Mouse (Mus musculus) small intestine, adult 2 months (tissue): ENCODE data around the gene Zfp668. TPM values are rescaled to one million over a fixed set of nuclear protein-coding genes. Genes with fewer than 3 reads are reported as not detected.

Experiments
- H3K27ac ChIP-seq: fragments of 200-500 bp; 2 replicates; pipeline ENCODE4 v1.5.1; 2012; ENCODE audit warnings: low read depth, low read length, control low read depth, inconsistent platforms; ENCODE audit not compliant: insufficient read depth
- H3K27me3 ChIP-seq: fragments of 200-500 bp; 2 replicates; pipeline ENCODE4 v1.6.1; 2012; ENCODE audit warnings: mild to moderate bottlenecking, moderate library complexity, low read length, inconsistent platforms; ENCODE audit not compliant: control insufficient read depth, insufficient read depth
- H3K36me3 ChIP-seq: fragments of 200-500 bp; 2 replicates; pipeline ENCODE4 v1.6.1; 2012; ENCODE audit warnings: mild to moderate bottlenecking, low read length, control low read depth, inconsistent platforms; ENCODE audit not compliant: control insufficient read depth, insufficient read depth
- H3K4me1 ChIP-seq: fragments of 200-500 bp; 2 replicates; pipeline ENCODE4 v1.6.1; 2012; ENCODE audit warnings: low read length, inconsistent platforms, mixed read lengths; ENCODE audit not compliant: control insufficient read depth, insufficient read depth, insufficient read length
- H3K4me3 ChIP-seq: fragments of 200-500 bp; 2 replicates; pipeline ENCODE4 v1.5.1; 2012; ENCODE audit warnings: low read depth, mild to moderate bottlenecking, control low read depth, inconsistent platforms, low read length, moderate library complexity
- CTCF ChIP-seq: fragments of 200-500 bp; IDR thresholded peaks from 2 replicates; pipeline ENCODE4 v1.5.1; 2012; ENCODE audit warnings: low read depth, mild to moderate bottlenecking, control low read depth, inconsistent platforms, low read length, moderate library complexity, mixed read lengths; ENCODE audit not compliant: insufficient replicate concordance, insufficient read length; ENCODE audit errors: extremely low read depth
- POLR2A ChIP-seq: fragments of 200-500 bp; IDR thresholded peaks from 2 replicates; pipeline ENCODE4 v1.6.1; 2012; ENCODE audit warnings: low read depth, mild to moderate bottlenecking, control low read depth, inconsistent platforms, low read length, moderate library complexity
- WGBS: fragments of 180-500 bp; shearing (Covaris S2); methylation state at CpG from one replicate; pipeline ENCODE4 v1.1.7; 2018; 5-methylcytosine and 5-hydroxymethylcytosine counted together
- polyA plus RNA-seq: library from polyadenylated mRNA; depleted of rRNA; stranded (reverse); fragments of >200 nt; gene quantifications from 2 replicates; pipeline ENCODE4 v1.2.3, GENCODE M21; 2012; rRNA removed

Gene Zfp668
- polyA plus RNA-seq, 1 experiment, result 7.1 TPM

DNA sequence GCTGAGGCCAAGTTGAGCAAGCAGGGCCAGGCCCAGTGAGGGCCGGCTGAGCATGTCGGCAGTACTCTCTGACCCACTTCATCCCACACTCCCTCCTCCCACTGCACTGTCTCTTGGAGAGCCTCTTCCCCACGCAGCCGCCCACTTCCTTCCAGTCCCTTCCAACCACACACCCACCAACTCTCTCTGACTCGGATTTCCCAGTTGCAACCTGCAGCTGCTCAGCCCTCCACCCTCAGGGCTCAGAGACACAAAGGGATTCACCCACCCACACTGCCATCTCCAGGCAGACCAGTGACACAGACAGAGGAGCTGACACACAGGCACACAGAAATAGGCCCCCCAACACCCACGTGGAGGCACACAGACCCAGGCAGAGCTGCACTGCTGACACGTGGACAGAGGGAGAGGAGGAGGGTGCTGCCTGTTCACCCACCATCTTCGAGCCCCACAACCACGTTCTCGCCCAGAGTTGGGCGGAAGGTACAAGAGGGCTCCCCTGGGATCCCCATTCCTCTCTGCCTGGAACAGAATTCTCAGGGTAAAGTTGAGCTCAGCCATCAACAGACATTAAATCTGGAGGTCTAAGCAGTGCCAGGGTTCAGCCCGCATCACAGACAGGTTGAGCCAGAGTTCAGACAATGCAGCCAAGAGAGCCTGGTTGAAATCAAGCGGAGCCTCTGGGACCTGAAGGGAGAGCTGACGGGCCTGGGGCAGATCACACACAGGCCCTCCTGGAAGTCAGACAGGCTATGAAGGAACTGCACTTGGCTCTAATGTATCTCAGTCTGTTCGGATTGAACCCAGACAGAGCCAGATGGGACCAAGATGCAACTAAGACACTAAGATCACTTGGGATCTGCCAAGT lies 60.4 kb downstream of the Zfp668 start:
- WGBS, result 69% methylated on average over 15 of the region's 15 CpGs
- H3K27ac ChIP-seq, result no peak overlapping the region

DNA sequence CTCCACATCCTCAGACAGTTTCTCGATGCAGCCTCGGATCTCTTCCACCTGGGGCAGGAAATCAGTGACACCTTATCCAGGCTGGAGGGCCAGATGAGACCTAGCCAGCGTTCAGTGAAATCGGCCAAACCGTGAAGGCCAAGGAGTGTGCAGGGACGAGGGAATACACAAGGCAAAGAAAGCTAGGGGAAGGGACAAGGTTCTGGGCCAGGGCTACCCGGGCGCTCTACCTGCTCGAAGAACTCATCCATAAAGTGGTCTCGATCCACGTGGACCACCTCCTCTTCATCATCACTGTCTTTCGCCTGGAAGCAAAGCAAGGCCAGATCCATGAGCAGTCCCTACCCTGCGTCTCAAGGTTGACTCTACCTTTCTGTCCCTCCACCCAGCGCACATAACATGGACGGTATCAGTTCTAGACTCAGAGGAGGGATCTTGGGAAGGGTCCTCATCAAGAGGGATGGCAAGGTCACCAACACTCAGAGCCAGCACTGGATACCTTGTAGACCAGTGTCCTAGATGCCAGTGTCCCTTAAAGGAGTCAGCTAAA lies 61.4 kb downstream of the Zfp668 start:
- H3K4me1 ChIP-seq, result peaks cover 14% of the 10 kb centered on the region
- no peaks in the 10 kb centered on the region for H3K27me3 ChIP-seq
- H3K4me3 ChIP-seq, result no peak overlapping the region
- TF ChIP-seq CTCF (no peak), POLR2A (no peak)
- 89% methylated on average over 15 of the region's 15 CpGs for WGBS
- no peaks in the 10 kb centered on the region for H3K36me3 ChIP-seq
- H3K27ac ChIP-seq, result no peak overlapping the region

More for the DNA sequence above, 60.4 kb downstream of the Zfp668 start:
- Histone ChIP-seq H3K4me1 (peaks cover 9% of the 10 kb centered on the region), H3K36me3 (no peaks in the 10 kb centered on the region), H3K4me3 (no peak overlapping the region), H3K27me3 (no peaks in the 10 kb centered on the region)
- no peak for TF ChIP-seq CTCF
- TF ChIP-seq POLR2A, result no peak

DNA sequence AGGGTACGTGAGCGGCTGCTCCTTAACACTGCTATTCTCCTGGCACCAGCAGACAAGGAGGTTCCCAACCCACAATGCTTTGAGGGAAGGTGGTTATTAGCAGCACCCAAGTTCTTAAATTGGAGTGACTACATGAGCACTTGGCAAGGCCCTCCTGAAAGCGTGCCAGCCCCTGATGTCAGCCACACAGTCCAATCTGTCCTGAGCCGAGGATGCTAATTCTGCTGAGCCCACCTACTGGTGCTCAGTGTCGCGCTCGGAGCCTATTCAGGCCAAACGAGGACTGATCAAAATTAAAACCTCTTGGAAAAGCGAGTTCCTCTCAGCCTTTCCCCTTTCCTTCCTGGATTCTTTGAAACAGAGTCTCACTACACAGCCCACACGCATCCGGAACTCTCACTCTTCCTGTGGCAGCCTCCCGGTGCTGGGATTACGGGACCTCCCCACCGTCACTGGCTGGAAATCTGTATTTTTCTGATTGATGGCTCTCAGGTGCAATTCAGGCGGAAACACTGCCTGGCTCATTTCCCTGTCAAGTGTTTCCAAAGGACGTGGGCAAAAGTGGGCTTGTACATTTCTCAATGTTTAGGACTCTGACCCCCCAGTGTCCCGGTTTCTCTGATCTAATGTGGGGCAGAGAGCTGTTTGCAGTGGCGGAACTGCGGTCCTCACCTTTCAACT lies 62.2 kb downstream of the Zfp668 start:
- no peak overlapping the region for H3K4me3 ChIP-seq
- TF ChIP-seq POLR2A (no peak), CTCF (no peak)
- H3K27ac ChIP-seq, result no peak overlapping the region
- H3K27me3 ChIP-seq, result no peaks in the 10 kb centered on the region
- H3K36me3 ChIP-seq, result no peaks in the 10 kb centered on the region
- 66% methylated on average over 19 of the region's 19 CpGs for WGBS
- H3K4me1 ChIP-seq, result peaks cover 14% of the 10 kb centered on the region

- Histone ChIP-seq H3K36me3 (no peaks in the 10 kb centered on the region), H3K27ac (no peak overlapping the region), H3K4me3 (no peak overlapping the region), H3K27me3 (no peaks in the 10 kb centered on the region), H3K4me1 (peaks cover 14% of the 10 kb centered on the region)
- 33% methylated on average over 4 of the region's 4 CpGs for WGBS
- no peak for TF ChIP-seq POLR2A
- TF ChIP-seq CTCF, result no peak
These were observed 62.8 kb downstream of the Zfp668 start for GRCm38 (mm10) chr7:127813821-127814220.

Other genes with a start within 250 kb of the Zfp668 start
- 11.1 and 24.6 TPM in 2 replicates for gene Bcl7c, start 167.9 kb downstream of the Zfp668 start, polyA plus RNA-seq
- gene Ctf1, start 164.1 kb downstream of the Zfp668 start, polyA plus RNA-seq, result 7.1 and 8.3 TPM in 2 replicates
- not detected in 2 replicates for gene Ctf2, start 144.7 kb downstream of the Zfp668 start, polyA plus RNA-seq
- gene Fbxl19, start 132.3 kb downstream of the Zfp668 start, polyA plus RNA-seq, result 23.2 and 53.0 TPM in 2 replicates
- gene Orai3, start 107.0 kb downstream of the Zfp668 start, polyA plus RNA-seq, result 17.9 and 21.3 TPM in 2 replicates
- gene Setd1a, start 100.2 kb downstream of the Zfp668 start, polyA plus RNA-seq, result 5.2 and 9.2 TPM in 2 replicates
- 0.39 TPM in 1 of 2 replicates, not detected in the other for gene Gm49388, start 91.2 kb downstream of the Zfp668 start, polyA plus RNA-seq
- 31.3 and 45.7 TPM in 2 replicates for gene Hsd3b7, start 76.2 kb downstream of the Zfp668 start, polyA plus RNA-seq
- gene Stx4a, start 52.5 kb downstream of the Zfp668 start, polyA plus RNA-seq, result 27.3 and 68.2 TPM in 2 replicates
- 1.2 and 1.8 TPM in 2 replicates for gene Stx1b, start 52.3 kb downstream of the Zfp668 start, polyA plus RNA-seq
- gene Zfp646, start 607 bp downstream of the Zfp668 start, polyA plus RNA-seq, result 8.0 and 13.6 TPM in 2 replicates
- gene Prss53, start 14.1 kb upstream of the Zfp668 start, polyA plus RNA-seq, result 1.6 and 2.1 TPM in 2 replicates
- not detected in 2 replicates for gene Gm21974, start 18.6 kb upstream of the Zfp668 start, polyA plus RNA-seq
- 94.3 and 97.7 TPM in 2 replicates for gene Vkorc1, start 18.8 kb upstream of the Zfp668 start, polyA plus RNA-seq
- gene Bckdk, start 27.3 kb upstream of the Zfp668 start, polyA plus RNA-seq, result 54.4 and 68.3 TPM in 2 replicates
- gene Kat8, start 35.7 kb upstream of the Zfp668 start, polyA plus RNA-seq, result 5.2 and 8.3 TPM in 2 replicates
- gene Prss8, start 53.3 kb upstream of the Zfp668 start, polyA plus RNA-seq, result 30.0 and 41.3 TPM in 2 replicates
- gene Prss36, start 69.9 kb upstream of the Zfp668 start, polyA plus RNA-seq, result 2.6 and 3.3 TPM in 2 replicates
- gene Fus, start 90.6 kb upstream of the Zfp668 start, polyA plus RNA-seq, result 90.6 and 184 TPM in 2 replicates
- gene Pycard, start 117.0 kb upstream of the Zfp668 start, polyA plus RNA-seq, result 602 and 952 TPM in 2 replicates
- gene Trim72, start 127.1 kb upstream of the Zfp668 start, polyA plus RNA-seq, result 7.4 and 8.8 TPM in 2 replicates
- 3.1 and 3.3 TPM in 2 replicates for gene Itgam, start 185.8 kb upstream of the Zfp668 start, polyA plus RNA-seq
- gene Gm49368, start 185.9 kb upstream of the Zfp668 start, polyA plus RNA-seq, result 0.05 and 0.09 TPM in 2 replicates